Mouse (Mus musculus) lung, postnatal 0 days (tissue): Measurements from ENCODE around the gene Arhgef28.

Source experiments
- CTCF ChIP-seq: IDR thresholded peaks from 2 replicates; pipeline ENCODE4 v1.5.1; 2016; ENCODE audit warnings: antibody characterized with exemption, mild to moderate bottlenecking
- EP300 ChIP-seq: IDR thresholded peaks from 2 replicates; pipeline ENCODE4 v1.6.1; 2016; ENCODE audit warnings: antibody characterized with exemption, mild to moderate bottlenecking, control low read depth

GRCm38 (mm10) chr13:97928135-97928497 is 278.1 kb downstream of the Arhgef28 start:
- TF ChIP-seq CTCF (no peak), EP300 (no peak)
